Mouse (Mus musculus) left cerebral cortex, postnatal 10 days (tissue): ENCODE measurements around the gene Ifrd1. TPM values are rescaled to one million over a fixed set of nuclear protein-coding genes. Genes with fewer than 3 reads are reported as not detected.

Experiments
- DNase-seq, 2 experiments: peaks; one replicate each; pipeline ENCODE4 v3.0.0; 2021 to 2022; ENCODE audit warnings: low spot score in 2 of 2, mixed read lengths in 1 of 2; ENCODE audit errors: extremely low spot score in 1 of 2
- intact Hi-C: fragments of 180-260 bp; cut with DNase I; formaldehyde crosslinking; loops from one replicate; pipeline ENCODE4 v1.15.1; 2025
- total RNA-seq, 2 experiments: library from RNA; stranded (reverse); gene quantifications; 2 replicates each; pipeline ENCODE4 v1.2.3; 2021

Ifrd1 gene
- total RNA-seq, 2 experiments from 2014 or later, result 89.8 to 108 TPM

DNA sequence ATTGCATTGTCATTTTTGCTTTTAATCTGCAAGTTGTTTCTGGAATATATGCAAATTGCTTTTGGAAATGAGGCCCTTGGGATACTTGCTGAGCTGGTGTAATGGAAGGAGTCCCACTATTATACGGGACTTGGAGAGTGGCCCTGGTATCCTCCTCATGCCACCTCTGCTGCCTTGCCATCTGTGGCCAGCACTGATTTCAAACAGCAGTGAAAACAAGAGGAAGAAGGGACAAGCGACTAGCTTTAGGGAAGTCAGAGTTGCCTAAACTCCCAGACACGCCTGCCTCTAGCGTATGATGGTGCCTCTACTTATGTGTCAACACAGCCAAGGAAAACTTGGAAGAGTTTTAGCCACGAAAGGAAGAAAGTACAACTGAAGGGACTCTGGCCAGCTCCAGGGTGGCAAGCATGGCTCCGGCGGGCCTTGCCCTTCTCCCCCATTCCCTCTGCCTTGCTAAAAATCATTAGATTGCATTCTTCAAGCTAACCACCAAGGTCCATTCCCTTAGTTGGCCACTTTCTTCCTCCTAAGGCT is 2.8 kb downstream of the Ifrd1 start:
- no peak for DNase-seq
- intact Hi-C loops, result no loop called here

DNA sequence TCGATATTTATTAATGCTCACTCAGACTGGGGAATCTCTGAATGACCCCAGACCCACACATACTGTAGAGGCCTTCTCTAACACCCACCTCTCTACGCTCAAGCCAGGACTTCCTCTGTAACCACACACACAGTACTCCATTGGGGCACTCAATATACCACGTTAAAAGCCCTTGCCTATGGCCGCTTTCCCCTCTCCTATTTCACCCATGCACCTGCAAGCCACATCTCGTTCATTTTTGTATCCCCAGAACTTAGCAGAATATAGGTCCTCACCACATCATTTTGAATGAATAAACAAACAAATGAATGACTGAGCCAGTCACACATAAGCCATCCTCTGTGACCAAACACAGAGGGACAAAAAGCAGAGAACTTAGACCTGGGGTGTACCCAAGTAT is 3.4 kb downstream of the Ifrd1 start:
- no peak for DNase-seq
- intact Hi-C loops, result no loop called here

DNA sequence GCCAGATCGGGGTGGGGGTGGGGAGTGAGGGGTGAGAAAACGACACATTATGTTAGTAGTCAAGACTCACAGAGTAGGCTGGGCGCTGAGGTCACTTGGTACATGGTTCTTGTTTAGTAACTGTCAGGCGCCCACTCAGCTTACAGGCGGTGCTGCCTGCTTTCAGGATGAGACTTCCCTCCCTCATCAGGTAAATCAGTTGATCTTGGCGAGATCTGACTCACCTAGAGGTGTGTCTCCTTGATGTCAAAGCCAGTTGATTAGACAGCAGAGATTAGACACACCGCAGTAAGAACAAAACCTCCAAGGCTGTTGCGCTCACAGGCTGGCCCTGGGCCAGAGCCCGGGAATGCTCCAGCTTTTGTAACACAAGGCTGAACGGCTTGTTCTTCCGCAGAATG is 4.5 kb downstream of the Ifrd1 start:
- DNase-seq, result peak in 1 of 2 experiments; percentile 51
- intact Hi-C loops, result no loop called here

DNA sequence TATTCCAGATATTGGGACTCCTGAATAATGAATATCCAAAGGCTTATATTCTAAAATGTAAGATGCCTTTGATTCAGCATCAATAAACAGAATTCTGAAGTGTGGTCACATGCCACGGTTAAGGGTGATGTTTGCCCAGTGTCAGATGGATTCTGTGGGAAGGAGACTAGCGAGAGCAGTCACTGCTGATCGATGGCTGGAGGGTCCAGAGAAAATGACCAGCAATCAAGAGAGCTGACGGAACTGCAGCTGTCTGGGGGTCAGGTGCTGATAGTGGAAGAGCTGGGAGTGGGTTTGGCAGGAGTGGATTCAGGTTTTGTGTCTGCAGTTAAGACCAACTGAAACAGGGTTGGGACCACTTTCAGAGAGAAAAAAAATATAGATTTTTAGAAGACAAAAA is 5.1 kb downstream of the Ifrd1 start:
- no peak for DNase-seq
- intact Hi-C loops, result no loop called here

DNA sequence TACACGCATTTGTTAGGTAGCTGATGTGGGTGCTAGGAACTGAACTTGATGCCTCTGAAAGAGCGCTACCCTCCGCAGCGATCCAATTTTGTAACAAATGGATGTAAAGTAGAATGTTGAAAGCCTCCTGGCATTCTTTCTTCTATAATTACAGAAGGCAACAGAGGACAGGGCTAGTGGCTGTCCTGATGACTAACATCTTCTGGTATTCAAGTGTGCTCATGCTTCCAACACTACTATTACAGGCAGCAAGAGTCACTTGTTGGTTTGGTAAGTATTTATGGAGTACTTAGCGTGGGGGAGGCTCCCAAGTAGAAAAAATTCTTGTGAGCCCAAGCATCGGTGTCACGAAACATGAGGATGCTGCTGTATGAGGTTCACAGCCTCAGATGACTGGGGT is 9.1 kb downstream of the Ifrd1 start:
- DNase-seq, result no peak
- intact Hi-C loops, result no loop called here

DNA sequence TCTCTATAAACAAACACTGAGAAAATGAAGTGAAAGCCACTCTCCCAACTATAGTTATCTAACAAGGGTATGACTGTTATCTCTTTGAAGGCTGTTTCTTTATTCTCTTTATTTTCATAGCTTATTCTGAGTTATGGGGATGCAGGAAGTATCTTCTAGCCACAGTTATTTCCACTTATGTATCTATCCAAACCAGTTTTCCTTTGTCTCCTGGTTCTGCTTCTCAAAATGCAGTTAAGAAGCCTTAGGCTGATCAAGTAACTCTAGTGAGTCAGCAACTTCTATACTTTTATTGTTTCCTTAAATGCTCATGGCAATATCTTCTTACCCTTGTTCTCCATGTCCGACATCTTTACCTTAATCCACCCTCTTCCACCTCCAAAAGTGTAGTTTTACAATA is 16.1 kb downstream of the Ifrd1 start:
- no peak for DNase-seq
- intact Hi-C loops, result no loop called here

DNA sequence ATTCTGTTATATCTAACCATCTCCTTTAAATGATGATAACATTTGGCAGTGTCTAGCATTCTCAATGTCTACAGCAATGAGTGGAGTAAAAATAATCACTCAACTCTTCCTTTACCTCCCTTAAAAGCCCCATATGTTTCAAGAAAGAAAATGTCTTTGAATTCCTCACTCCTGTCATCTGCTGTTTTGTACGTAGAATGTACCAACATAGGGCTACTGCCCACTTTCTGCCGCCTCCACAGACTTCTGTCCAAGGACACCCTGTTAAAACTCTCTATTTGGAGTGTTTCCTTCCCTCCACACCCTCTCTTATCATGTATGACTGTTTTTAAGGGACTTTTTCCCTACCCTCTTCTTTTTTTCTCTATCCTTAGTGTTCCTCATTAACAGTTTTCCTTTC is 16.7 kb downstream of the Ifrd1 start:
- intact Hi-C loops, result no loop called here
- no peak for DNase-seq

DNA sequence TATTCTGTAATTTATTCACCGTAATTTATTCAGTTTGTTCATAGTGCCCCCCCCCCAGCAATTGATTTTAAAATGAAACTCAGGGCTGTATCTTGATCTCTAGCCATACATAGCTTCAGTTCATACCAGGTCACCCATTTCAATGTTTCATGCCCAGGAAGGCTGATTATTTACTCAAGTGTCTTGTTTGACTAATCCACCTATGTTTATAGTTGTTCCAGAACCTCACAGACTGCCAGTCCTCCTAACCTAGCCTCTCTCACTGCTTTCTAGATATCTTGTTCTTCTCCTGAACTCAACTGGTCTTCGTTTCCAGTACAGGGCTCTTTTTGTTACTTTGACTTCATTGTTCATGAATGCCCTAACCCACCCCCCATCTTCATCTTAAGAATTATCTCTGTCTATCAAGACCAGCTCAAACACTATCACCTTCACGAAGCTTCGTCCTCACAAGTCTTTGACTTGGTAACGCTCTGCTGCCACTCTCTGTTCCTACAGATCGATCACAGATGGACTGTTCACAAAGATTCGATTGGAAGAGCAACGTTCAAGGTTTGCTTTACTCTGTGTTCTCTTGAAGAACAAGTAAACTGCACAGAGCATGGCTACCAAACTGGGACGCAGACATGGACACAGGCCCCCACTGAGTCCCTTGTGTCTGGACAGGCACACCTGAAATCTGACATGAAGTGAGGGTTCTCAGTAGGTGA is 24.0 kb downstream of the Ifrd1 start:
- DNase-seq, result no peak
- intact Hi-C loops, result no loop called here

DNA sequence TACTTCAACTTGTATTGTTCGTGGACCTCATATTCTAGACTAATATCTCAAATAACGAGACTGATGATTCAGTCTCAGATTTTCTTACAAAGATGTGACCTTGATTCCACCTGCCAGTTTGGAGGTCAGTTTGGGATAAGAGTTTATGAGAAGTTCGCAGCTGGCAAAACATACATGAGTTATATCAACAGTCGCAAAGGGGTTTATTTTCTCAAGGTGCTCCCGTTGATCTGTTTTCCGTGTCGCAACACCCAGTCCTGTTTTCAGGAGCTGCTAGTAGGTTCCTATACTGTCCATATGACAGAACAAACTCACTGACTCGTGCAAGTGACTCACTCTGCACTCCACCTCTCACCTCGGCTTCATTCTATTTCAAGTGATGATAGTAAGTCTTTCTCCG is 24.6 kb downstream of the Ifrd1 start:
- intact Hi-C loops, result no loop called here
- DNase-seq, result no peak

DNA sequence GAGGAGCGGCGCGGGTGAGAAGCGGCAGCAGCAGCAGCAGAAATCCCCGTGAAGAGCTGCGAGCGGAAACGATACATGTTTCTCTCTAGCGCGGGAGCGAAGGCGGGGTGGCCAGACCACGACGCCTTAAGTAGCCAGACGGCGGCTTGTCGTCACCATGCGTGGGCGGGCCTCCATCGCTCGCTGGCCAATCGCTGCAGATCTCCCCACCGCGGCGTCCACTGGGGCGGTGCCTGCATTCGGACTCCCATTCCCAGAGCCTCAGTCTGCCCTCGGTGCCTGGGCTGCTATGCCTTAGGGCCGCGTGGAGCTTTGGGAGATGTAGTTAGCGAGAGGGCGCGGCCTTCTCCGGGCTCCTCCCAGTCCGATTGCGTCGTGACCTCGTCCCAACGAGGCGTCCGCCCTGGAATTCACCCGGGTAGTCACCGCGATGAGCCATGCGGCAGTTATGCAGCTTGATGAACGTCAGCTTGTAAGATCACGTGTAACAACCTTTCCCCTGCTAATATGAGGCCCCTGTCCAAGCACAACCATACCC is 25.2 kb downstream of the Ifrd1 start:
- intact Hi-C loops, result no loop called here
- DNase-seq, result peak; percentile 100

DNA sequence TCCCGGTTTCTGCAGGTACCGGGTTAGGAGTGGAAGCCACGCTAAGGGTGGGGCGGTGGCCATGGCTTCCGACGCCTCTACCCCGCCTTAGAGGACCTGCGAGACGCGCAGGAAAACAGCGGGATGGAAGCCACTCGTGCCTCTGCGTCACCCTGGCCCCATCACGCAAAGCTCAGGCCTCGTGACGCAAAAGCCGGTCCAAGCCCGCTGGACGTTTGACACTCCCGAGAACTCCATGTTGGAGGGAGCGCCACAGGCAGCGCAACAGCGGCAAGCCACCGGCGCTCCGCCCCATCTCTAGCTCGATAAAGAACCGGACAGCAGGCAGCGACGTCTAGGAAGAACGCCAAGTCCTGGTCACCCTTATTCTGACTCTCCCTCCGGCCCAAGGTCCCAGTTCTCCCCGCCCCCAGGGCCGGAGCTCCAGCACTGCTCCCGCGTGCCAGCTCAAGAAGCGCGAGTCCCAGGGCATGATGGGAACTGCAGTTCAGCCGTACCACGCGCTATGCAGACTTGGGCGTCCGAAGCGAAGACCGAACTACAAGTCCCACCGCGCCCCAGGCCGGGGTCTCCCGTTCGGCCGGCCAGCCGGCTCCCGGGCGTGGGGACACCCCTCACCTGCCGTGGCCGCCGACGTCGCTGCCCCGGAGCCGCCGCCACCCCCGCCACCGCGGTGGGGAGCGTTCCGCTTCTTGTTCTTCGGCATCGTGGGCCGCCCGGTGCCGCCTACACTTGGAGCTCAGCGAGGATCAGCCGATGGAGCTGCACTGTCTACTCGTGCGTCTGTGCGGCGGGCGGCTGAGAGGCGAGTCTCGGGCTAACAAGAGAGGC is 25.8 kb downstream of the Ifrd1 start:
- DNase-seq, result peak; percentile 95 to 97
- intact Hi-C loops, result no loop called here

DNA sequence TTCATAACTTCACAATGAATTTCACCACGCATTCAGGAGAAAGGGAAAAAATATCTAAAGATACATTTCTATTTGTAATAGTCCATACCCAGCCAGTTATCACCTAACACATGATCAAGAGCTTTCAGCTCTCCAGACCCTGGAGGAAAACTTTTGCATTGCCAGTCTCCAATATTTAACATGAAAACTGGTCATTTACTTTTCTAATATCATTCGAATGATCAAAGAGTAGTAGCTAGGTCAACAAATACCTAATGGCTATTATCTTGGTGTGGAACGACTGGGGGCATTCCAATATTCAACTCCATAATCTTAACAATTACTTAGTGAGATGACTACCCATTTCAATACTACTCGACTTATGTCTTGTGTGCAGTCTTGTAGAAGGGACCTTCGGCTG is 26.7 kb downstream of the Ifrd1 start:
- intact Hi-C loops, result no loop called here
- no peak for DNase-seq

DNA sequence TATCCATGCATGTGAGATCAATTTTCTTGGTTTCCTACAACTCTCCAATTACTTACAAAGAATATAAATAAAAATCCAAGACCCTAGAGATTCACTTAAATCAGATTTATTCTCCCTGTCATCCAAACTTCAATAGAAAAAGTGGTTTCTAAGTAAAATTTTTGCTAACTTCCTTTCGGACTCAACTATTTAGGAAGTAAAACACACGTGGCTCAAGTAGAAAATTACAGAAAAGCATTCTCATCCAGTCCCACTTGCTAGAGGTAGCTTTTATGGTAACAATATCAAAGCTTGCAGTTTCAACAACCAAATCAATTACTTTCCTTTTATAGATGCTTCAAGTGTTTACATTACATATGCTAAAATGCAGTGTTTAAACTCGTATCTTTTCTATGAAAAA is 27.4 kb downstream of the Ifrd1 start:
- intact Hi-C loops, result no loop called here
- no peak for DNase-seq

DNA sequence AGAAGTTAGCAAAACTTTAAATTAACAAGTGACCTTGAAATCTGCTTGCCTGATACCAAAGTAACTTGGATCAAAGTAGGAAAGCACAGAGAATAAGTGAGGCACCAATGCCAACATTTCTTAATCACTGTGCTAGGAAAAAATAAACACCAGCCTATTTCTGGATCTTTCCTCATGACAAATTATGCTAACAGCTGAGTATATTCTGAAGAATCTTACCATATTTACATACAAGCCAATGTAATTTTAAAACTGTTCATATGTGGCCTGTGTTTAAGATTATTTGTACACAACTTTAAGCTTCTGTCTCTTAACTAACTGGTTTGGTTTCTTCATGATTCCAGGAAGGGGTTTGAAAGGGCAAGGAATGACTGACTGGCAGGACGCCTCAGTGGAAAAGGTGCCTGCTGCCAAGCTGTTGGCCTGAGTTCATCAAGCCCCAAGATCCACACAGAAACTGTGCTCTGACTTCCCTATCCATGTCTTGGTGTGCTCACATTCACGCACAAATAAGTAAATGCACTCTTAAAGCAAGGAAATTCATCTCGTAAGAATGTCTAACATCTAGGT is 28.2 kb downstream of the Ifrd1 start:
- intact Hi-C loops, result no loop called here
- no peak for DNase-seq

DNA sequence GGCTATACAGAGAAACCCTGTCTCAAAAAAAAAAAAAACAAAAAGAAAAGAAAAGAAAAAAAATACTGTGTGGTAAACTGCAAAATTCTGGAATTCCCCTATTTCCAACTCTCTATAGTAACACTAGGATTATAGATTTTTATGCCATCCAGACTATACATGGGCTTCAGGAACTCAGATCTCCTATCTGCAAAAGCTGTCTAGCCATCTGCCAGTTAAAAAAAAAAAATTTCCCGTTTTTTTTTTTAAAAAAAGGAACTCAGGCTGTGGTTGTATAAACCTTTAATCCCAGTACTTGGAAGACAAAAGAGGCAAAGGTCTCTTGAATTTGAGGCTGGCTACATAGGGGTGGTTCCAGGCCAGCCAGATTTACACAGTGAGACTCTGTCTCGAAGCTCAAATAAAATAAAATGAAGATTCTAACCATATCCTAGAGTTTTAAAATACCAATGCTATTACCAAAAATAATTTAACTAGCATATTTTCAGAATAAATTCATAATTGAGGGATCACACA is 29.8 kb downstream of the Ifrd1 start:
- DNase-seq, result no peak
- intact Hi-C loops, result no loop called here

DNA sequence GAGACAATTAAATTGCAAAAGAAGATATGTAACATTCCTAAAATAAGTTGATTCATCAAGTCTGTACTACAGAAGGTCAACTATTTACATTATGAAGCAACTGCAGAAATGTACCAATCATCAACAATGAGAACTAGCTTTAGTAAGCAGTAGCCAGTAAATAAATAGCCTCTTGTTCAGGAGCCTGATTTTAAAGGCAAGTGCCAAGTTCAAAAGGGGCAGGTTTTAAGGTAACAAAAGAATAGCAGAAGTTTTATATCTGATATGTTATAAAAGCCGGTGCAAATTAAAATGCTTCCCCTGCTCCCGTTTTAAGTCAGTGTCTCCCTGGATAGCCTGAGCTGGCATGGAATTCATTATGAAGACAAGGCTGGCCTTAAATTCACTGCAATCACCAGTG is 30.5 kb downstream of the Ifrd1 start:
- intact Hi-C loops, result no loop called here
- no peak for DNase-seq

DNA sequence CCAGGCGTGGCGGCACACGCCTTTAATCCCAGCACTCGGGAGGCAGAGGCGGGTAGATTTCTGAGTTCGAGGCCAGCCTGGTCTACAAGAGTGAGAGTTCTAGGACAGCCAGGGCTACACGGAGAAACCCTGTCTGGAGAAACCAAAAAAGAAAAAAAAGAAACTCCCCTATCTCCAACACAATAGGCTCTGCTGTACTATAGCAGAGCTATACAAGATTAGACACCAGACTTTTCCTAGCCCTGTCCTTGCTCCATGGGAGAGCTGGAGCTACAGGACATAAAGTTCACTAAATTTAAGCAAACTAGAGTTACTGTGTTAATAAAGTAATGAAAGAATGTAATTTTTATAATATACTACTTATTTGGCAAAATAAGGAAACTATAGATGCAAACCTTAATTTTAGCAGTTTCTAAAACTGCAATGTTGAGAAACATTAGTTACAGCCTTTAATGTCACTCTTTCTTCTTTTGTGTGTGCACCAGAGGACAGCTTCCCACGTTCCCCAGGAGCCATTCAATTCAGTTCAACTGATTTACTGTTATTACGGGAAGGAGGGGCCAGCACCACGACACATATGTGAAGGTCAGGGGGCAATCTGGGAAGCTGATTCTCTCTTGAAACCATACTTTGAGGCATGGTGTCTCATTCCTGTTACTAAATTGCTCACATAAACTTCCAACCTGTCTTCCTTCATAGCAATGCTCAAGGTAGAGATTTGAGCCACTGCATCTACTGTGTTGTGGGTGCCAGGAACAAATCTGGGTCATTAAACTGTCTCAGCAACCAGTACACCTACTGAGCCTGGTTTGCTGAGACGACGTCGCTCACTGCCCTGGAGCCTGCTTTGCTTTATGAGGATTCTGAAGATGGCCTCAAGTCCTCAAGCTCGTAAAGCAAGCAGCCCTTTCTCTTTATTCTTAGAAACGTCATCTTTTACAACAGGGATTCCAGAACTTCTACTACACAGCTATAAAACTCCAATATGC is 33.1 kb downstream of the Ifrd1 start:
- intact Hi-C loops, result no loop called here
- no peak for DNase-seq

DNA sequence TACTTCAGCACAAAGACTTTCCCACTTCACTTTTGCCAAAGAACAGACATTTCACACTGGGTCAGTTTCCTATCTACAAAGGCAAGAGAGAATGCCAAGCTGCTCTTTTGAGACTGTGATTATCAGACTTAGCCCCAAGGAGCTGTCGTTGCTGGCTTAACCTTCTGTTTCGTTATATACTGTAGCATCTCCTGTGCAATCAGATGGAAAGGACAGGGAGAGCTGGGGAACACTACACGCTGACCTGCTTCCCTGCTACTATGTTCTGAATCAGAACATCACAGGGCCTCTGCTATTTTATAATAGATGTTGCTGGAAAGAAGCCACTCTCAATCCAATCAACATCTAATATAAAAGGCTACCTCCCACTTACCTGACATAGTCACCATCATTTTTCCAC is 39.3 kb downstream of the Ifrd1 start:
- no peak for DNase-seq
- intact Hi-C loops, result no loop called here
